Mouse (Mus musculus): ENCODE measurements at regions not wholly inside any gene's neighbourhood (a gene's known extent, or its start where the extent isn't known, plus 50 kb on each side); places are given as distances from the start of the nearest gene placed in this dataset.

DNA sequence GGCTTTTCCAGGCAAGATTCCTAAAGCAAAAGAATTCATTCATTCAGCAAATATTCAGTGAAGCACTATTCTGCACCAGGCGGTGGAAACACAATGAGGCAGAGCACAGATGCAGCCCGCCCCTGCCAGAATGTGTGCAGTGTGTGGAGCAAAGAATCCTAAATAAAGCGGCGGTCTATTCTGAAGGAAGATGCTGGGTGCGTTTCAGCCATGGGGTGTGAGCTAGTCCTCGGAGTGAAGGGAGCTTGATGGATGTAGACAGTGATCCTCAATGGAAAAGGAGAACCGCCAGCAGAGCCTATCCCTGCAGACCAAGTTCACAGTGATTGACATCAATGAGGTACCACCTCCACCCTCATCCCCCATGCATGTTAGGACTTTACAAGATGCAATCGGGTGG, 206.2 kb downstream of the H2al1j start:
- ATAC-seq (ENCODE audit: insufficient read depth, low FRiP score, low read depth), result no peak
- Histone ChIP-seq H3K4me1 (no peaks in the 10 kb centered on the region), H3K27ac (no peak overlapping the region), H3K27me3 (replicated peaks) (no peaks in the 10 kb centered on the region), H3K4me3 (replicated peaks) (no peak overlapping the region), H3K4me2 (no peak overlapping the region), H3K9ac (no peak overlapping the region), H3K36me3 (no peaks in the 10 kb centered on the region), H3K9me3 (no peaks in the 10 kb centered on the region)
- 79% methylated on average over 8 of the region's 8 CpGs for WGBS

DNA sequence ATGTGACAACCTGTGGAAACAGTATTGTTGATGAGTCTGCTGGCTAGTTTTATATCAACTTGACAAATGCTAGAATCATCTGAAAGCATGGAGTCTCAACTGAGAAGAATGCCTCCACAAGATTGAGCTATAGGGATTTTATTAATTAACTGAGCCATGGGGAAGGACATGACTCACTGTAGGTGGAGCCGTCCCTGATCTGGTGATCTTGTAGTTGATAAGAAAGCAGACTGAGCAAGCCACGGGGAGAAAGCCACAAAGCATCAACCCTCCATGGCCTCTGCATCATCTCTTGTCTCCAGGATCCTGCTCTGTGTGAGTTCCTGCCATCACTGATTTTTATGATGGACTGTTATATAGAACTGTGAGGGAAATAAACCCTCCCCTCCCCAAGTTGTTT, 213.4 kb downstream of the H2al1j start:
- no peak for ATAC-seq (ENCODE audit: insufficient read depth, low FRiP score, low read depth)
- no peak overlapping the region for H3K27ac ChIP-seq
- H3K4me3 ChIP-seq (replicated peaks), result no peak overlapping the region
- no peaks in the 10 kb centered on the region for H3K4me1 ChIP-seq
- H3K27me3 ChIP-seq (replicated peaks), result no peaks in the 10 kb centered on the region
- no peak overlapping the region for H3K4me2 ChIP-seq
- no peaks in the 10 kb centered on the region for H3K36me3 ChIP-seq
- H3K9me3 ChIP-seq, result no peaks in the 10 kb centered on the region
- H3K9ac ChIP-seq, result no peak overlapping the region
- WGBS, result 74% methylated on average over 2 of the region's 2 CpGs

DNA sequence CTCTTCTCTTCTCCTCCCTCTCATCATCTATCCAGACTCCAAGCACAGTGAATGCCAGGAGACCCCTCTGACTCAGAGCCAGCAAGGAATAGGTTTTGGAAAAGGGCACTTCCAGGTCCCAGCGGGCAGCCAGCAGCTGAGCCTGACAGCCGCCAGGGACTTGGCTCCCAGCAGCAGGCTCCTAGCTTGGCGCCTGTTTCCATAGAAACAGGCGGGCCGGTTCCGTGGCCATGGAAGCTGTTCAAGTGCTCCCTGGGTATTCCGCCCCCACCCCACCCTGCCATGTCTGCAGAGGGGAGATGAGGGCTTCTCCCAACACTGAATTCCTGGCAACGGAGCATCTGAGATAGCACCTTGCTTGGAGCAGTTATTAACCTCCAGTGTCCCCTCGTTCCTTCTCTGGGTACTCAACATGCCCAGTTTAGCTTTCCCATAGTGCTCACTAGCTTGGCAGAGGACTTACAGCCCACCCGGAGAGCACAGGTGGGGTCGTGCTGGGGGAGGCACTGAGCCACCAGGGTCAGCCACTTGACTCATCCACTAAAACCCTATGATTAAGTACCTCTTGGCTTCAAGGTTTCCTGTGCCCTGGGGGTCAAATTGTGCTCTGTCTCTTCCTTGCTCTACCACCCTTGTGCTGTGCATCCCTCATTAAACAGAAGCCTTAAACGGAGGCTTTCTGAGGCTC, 222.7 kb downstream of the H2al1j start:
- H3K4me1 ChIP-seq, result no peaks in the 10 kb centered on the region; the same call in 1 of the 2 replicates
- no peak overlapping the region for H3K9ac ChIP-seq
- no peak overlapping the region for H3K27ac ChIP-seq
- H3K4me3 ChIP-seq (replicated peaks), result no peak overlapping the region
- no peak overlapping the region for H3K4me2 ChIP-seq
- H3K9me3 ChIP-seq, result no peaks in the 10 kb centered on the region
- WGBS, result 21% methylated on average over 12 of the region's 12 CpGs
- ATAC-seq (ENCODE audit: insufficient read depth, low FRiP score, low read depth), result no peak
- no peaks in the 10 kb centered on the region for H3K36me3 ChIP-seq
- no peaks in the 10 kb centered on the region; the same call in 1 of the 2 replicates for H3K27me3 ChIP-seq (replicated peaks)

DNA sequence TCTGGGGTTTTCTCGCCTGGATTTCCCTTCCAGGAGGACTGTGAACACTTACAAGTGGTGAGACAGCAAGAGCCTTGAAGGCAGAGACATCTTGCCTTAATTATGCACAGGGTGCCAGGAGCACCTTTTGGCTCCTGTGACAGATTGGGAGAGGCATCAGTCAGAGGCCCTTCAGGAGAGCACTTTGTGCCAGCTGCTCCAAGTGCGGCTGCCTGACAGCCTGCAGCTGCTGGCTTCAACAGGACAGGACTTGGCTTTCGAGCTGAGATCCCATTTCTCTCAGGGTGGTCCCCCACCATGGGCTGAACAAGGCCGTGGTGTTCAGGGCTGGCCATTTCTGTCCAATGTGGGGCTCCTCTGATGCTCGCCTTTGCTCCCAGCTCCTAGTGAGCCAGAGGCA, 224.6 kb downstream of the H2al1j start:
- no peaks in the 10 kb centered on the region for H3K36me3 ChIP-seq
- H3K4me3 ChIP-seq (replicated peaks), result no peak overlapping the region
- no peaks in the 10 kb centered on the region for H3K9me3 ChIP-seq
- ATAC-seq (ENCODE audit: insufficient read depth, low FRiP score, low read depth), result no peak
- no peaks in the 10 kb centered on the region; the same call in 1 of the 2 replicates for H3K4me1 ChIP-seq
- H3K4me2 ChIP-seq, result no peak overlapping the region
- no peaks in the 10 kb centered on the region; the same call in 1 of the 2 replicates for H3K27me3 ChIP-seq (replicated peaks)
- no peak overlapping the region for H3K27ac ChIP-seq
- no peak overlapping the region for H3K9ac ChIP-seq
- WGBS, result 53% methylated on average over 5 of the region's 5 CpGs

DNA sequence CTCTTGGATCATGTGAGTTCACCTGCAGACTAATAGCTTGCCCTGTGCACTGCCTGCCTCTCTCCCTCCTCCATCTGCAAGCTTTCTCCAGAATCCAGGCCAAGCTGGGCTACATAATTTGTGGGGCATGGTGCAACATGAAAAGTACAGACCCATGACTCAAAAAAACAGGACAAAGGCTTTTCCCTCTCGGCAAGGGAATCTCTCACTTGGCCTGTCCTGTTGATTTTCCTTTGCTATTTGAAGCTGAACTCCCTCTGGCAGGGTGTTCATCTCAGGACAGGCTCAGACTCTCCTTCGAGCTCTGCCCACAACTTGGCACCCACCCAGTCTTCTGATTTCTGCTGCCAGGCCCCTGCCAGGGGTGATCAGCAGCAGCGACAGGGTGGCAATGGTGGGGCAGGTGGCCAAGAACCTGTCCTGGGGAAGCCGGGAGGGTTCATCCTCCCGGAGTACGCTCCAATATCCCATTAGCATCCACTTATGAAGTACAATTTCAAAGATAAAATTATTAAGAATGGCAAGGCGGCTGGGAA, 227.5 kb downstream of the H2al1j start:
- no peaks in the 10 kb centered on the region for H3K4me1 ChIP-seq
- no peaks in the 10 kb centered on the region for H3K9me3 ChIP-seq
- H3K27ac ChIP-seq, result no peak overlapping the region
- no peak overlapping the region for H3K9ac ChIP-seq
- H3K27me3 ChIP-seq (replicated peaks), result no peaks in the 10 kb centered on the region; the same call in 1 of the 2 replicates
- no peaks in the 10 kb centered on the region for H3K36me3 ChIP-seq
- H3K4me2 ChIP-seq, result no peak overlapping the region
- no peak for ATAC-seq (ENCODE audit: insufficient read depth, low FRiP score, low read depth)
- no peak overlapping the region for H3K4me3 ChIP-seq (replicated peaks)
- 75% methylated on average over 7 of the region's 7 CpGs for WGBS

DNA sequence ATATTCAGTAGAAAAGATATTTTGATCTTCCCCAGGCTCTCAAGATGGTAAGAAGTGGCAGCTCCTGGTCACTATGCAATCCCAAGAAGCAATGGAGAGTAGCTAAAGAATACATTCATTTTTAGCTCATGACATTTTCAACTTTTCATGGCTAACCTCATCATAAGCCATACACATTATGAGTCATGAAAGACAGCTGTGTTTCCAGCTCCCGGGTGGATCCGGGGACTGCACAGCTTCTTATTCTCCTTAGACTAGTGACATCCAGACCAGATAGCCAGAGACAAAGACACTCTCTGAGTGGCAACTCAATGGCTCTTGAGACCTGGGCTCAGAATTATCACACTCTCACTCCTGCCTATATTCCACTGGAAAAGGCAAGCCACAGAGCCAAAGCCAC, 230.6 kb downstream of the H2al1j start:
- Histone ChIP-seq H3K9ac (no peak overlapping the region), H3K4me2 (no peak overlapping the region), H3K27ac (no peak overlapping the region), H3K4me1 (no peaks in the 10 kb centered on the region), H3K4me3 (replicated peaks) (no peak overlapping the region), H3K27me3 (replicated peaks) (no peaks in the 10 kb centered on the region), H3K9me3 (no peaks in the 10 kb centered on the region), H3K36me3 (no peaks in the 10 kb centered on the region)
- no peak for ATAC-seq (ENCODE audit: insufficient read depth, low FRiP score, low read depth)
- WGBS, result 70% methylated on average over 2 of the region's 2 CpGs

DNA sequence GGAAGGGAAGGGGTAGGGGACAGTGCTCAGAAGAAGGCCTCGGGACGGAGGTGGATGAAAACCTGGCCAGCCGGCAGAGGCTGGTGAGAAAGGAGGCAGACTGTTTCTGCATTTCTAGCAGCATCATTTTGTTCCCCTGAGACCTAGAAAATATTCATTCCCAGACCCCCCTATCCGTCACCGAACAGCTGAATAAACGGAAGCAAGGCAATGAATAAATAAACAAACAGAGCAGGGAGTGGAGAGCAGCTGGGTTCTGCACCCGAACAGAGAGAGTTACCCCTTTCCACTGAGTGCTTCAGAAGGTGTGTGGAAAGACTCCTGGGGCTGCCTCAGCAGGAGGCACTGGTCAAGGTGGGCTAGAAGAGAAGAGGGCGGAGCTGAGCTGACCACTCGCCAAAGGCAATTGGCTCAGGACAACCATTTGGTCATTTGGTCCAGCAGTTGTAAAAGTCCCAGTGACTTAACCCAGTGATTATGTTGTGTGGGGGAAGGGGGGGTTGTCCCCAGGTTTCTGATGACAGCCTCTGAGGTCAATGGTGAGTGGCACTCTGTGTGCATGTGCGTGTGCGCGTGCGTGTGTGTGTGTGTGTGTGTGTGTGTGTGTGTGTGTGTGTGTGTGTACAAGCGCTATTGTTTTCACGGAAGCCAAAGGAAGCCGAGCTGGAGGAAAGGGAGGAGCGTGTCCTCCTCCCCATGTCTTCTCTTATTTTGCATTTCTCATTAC, 233.1 kb downstream of the H2al1j start:
- no peaks in the 10 kb centered on the region for H3K9me3 ChIP-seq
- no peak overlapping the region for H3K4me2 ChIP-seq
- 59% methylated on average over 15 of the region's 17 CpGs for WGBS
- H3K27me3 ChIP-seq (replicated peaks), result 0 out of 2 replicates have a peak, but pooled peaks cover 4% of the 10 kb centered on the region
- H3K36me3 ChIP-seq, result no peaks in the 10 kb centered on the region
- H3K27ac ChIP-seq, result no peak overlapping the region
- H3K9ac ChIP-seq, result no peak overlapping the region
- H3K4me3 ChIP-seq (replicated peaks), result no peak overlapping the region
- H3K4me1 ChIP-seq, result no peaks in the 10 kb centered on the region
- ATAC-seq (ENCODE audit: insufficient read depth, low FRiP score, low read depth), result no peak

DNA sequence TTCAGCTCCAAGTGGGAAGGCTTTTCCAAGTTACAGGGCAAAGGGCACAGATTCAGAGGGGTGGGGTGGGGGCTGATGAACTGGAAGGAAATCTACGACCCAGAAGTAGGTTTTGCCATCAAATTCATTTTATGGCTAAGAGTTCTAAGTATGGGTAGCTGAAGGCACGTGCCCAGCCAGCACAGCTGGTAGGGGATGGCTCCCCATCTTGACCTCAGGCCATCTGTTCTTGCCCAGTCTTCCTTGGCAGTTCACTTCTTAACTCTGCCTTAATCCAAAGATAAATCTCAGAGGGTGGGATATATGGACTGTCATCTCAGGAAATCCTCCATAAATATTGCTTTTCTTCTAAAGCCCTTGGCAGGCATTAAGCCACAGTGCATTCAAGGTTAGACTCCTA, 238.3 kb downstream of the H2al1j start:
- Histone ChIP-seq H3K4me2 (no peak overlapping the region), H3K9ac (no peak overlapping the region), H3K4me1 (no peaks in the 10 kb centered on the region), H3K36me3 (no peaks in the 10 kb centered on the region), H3K9me3 (no peaks in the 10 kb centered on the region), H3K27ac (no peak overlapping the region), H3K4me3 (replicated peaks) (no peak overlapping the region), H3K27me3 (replicated peaks) (0 out of 2 replicates have a peak, but pooled peaks cover 4% of the 10 kb centered on the region)
- no peak for ATAC-seq (ENCODE audit: insufficient read depth, low FRiP score, low read depth)
- 51% methylated on average over 2 of the region's 2 CpGs for WGBS

DNA sequence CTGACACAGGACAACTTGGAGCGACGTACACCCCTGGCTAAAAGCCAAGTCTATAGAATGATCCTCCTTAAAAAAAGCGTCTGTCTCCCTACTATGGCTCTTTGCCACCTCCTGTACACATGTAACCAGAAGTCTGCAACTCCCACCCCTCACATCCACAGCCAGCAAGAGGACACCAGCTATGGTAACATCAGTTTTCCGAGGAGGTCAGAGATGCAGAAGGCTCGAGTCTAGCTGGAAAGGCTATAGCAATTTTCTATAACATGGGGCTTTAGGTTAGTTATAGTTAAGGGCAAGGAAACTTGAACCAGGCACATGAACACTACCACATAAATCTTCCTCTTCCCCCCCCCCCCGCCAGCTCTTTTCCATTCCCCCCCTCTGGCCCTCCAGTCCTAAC, 240.2 kb downstream of the H2al1j start:
- Histone ChIP-seq H3K27ac (no peak overlapping the region), H3K9me3 (no peaks in the 10 kb centered on the region), H3K4me2 (no peak overlapping the region), H3K4me3 (replicated peaks) (no peak overlapping the region), H3K36me3 (no peaks in the 10 kb centered on the region), H3K4me1 (no peaks in the 10 kb centered on the region), H3K27me3 (replicated peaks) (0 out of 2 replicates have a peak, but pooled peaks cover 4% of the 10 kb centered on the region), H3K9ac (no peak overlapping the region)
- 71% methylated on average over 6 of the region's 6 CpGs for WGBS
- no peak for ATAC-seq (ENCODE audit: insufficient read depth, low FRiP score, low read depth)

DNA sequence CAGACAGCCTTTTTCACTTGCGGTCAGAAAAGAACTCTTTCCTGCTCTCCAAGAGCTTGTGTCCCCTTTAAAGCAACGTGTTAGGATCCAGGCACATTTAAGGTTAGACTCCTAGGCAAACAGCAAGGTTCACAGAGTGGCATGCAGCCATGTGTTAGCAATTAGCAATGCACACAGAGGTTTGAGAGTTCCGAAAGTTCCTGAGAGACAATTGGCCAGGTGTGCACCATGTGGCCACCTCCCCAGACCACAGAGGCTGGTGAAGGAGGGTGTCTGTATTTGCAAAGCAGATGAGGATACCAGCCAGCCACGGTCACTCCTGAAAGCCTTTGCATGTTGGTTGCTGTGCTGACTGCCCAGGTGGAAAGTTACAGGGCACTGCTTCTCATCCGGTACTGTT, 240.6 kb downstream of the H2al1j start:
- no peak overlapping the region for H3K27ac ChIP-seq
- H3K4me1 ChIP-seq, result no peaks in the 10 kb centered on the region
- no peak for ATAC-seq (ENCODE audit: insufficient read depth, low FRiP score, low read depth)
- no peak overlapping the region for H3K4me3 ChIP-seq (replicated peaks)
- 66% methylated on average over 5 of the region's 5 CpGs for WGBS
- no peaks in the 10 kb centered on the region for H3K9me3 ChIP-seq
- H3K36me3 ChIP-seq, result no peaks in the 10 kb centered on the region
- H3K4me2 ChIP-seq, result no peak overlapping the region
- 0 out of 2 replicates have a peak, but pooled peaks cover 4% of the 10 kb centered on the region for H3K27me3 ChIP-seq (replicated peaks)
- no peak overlapping the region for H3K9ac ChIP-seq

DNA sequence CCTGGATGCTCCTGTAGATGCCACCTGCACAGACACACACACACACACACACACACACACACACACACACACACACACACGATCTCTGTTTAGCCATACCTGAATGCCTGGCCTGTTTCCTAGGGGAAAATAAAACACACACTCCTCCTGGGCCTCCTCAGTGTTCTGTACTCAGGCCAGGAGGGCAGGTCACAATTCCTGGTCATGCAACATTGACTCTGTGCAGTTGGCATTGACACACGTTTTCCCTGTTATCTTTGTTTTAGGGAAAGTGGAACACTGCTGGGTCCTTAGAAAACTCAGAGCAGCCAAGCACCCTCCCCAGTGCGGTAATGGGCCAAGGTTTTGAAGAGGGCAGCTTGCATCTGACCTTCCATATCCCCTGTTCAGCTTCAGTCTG, 246.7 kb downstream of the H2al1j start:
- H3K4me2 ChIP-seq, result no peak overlapping the region
- H3K4me3 ChIP-seq (replicated peaks), result no peak overlapping the region
- H3K9me3 ChIP-seq, result no peaks in the 10 kb centered on the region
- no peak overlapping the region for H3K9ac ChIP-seq
- H3K36me3 ChIP-seq, result no peaks in the 10 kb centered on the region
- ATAC-seq (ENCODE audit: insufficient read depth, low FRiP score, low read depth), result no peak
- H3K4me1 ChIP-seq, result no peaks in the 10 kb centered on the region
- 59% methylated on average over 3 of the region's 3 CpGs for WGBS
- no peaks in the 10 kb centered on the region for H3K27me3 ChIP-seq (replicated peaks)
- H3K27ac ChIP-seq, result no peak overlapping the region

DNA sequence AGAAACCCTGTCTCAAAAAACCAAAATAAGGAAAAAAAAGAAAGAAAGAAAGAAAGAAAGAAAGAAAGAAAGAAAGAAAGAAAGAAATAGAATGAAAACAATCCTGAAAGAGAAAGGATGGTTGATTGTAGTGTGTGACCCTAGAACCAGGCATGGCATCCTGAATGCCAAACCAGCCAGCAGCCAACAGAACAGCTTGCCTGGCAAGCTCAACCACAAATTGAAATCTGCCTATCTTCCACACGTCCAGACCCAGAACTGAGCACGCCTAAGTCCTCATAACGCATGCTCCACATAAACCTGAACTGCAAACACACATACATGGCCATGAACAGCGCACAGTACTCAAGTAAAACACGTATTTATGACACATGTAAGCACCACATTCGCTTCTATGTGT, 247.9 kb downstream of the H2al1j start:
- H3K9me3 ChIP-seq, result no peaks in the 10 kb centered on the region
- no peak for ATAC-seq (ENCODE audit: insufficient read depth, low FRiP score, low read depth)
- no peaks in the 10 kb centered on the region for H3K36me3 ChIP-seq
- no peaks in the 10 kb centered on the region for H3K27me3 ChIP-seq (replicated peaks)
- H3K27ac ChIP-seq, result no peak overlapping the region
- H3K9ac ChIP-seq, result no peak overlapping the region
- 89% methylated on average over 6 of the region's 6 CpGs for WGBS
- H3K4me3 ChIP-seq (replicated peaks), result no peak overlapping the region
- H3K4me1 ChIP-seq, result no peaks in the 10 kb centered on the region
- no peak overlapping the region for H3K4me2 ChIP-seq
